Mouse (Mus musculus) stomach, embryonic 14.5 days (tissue): ENCODE data around the gene Nme9. TPM values are rescaled to one million over a fixed set of nuclear protein-coding genes. Genes with fewer than 3 reads are reported as not detected.

Source experiments
- ATAC-seq: fragments of 200-750 bp; cut with Nextera tagmentation; 2 replicates; pipeline ENCODE4 v1.8.0; 2017; ENCODE audit warnings: low read depth, moderate TSS enrichment; ENCODE audit not compliant: insufficient number of reproducible peaks, insufficient read depth, low FRiP score
- H3K27ac ChIP-seq: fragments of 300-500 bp; sonication (generic); 2 replicates; pipeline ENCODE4 v1.5.1; 2014; ENCODE audit warnings: mild to moderate bottlenecking, low read length, moderate library complexity, mixed read lengths
- H3K27me3 ChIP-seq: fragments of 300-500 bp; sonication (generic); 2 replicates; pipeline ENCODE4 v1.6.1; 2014; ENCODE audit warnings: low read length, control low read depth, mixed read lengths; ENCODE audit not compliant: control insufficient read depth, insufficient read depth
- H3K36me3 ChIP-seq: fragments of 300-500 bp; sonication (generic); 2 replicates; pipeline ENCODE4 v1.6.1; 2014; ENCODE audit warnings: mild to moderate bottlenecking, control low read depth, low read length, moderate library complexity, mixed read lengths; ENCODE audit not compliant: control insufficient read depth, insufficient read depth
- H3K4me1 ChIP-seq: fragments of 300-500 bp; sonication (generic); 2 replicates; pipeline ENCODE4 v1.6.1; 2014; ENCODE audit warnings: low read length, control low read depth, mixed read lengths; ENCODE audit not compliant: control insufficient read depth, insufficient read depth
- H3K4me2 ChIP-seq: fragments of 300-500 bp; sonication (generic); replicated peaks from 2 replicates; pipeline ENCODE4 v1.6.1; 2014; ENCODE audit warnings: low read depth, low read length, control low read depth
- H3K4me3 ChIP-seq: fragments of 300-500 bp; sonication (generic); 2 replicates; pipeline ENCODE4 v1.5.1; 2014; ENCODE audit warnings: low read depth, low read length, control low read depth
- H3K9ac ChIP-seq: fragments of 300-500 bp; sonication (generic); replicated peaks from 2 replicates; pipeline ENCODE4 v1.6.1; 2014; ENCODE audit warnings: low read depth, mild to moderate bottlenecking, control low read depth, low read length, moderate library complexity, mixed read lengths
- H3K9me3 ChIP-seq: fragments of 300-500 bp; sonication (generic); 2 replicates; pipeline ENCODE4 v1.6.1; 2016; ENCODE audit warnings: low read depth, low read length, control low read depth; ENCODE audit not compliant: control insufficient read depth
- WGBS: fragments of 180-500 bp; shearing (Covaris S2); extraction: QIAGEN DNeasy Blood & Tissue Kit; methylation state at CpG from one replicate; pipeline ENCODE4 v1.1.7; 2014; 5-methylcytosine and 5-hydroxymethylcytosine counted together
- polyA plus RNA-seq: library from polyadenylated mRNA; unstranded; fragments of >200 nt; fragmentation: Nextera tagmentation; extraction: Ambion mirVana; gene quantifications from 2 replicates; pipeline ENCODE4 v1.2.1, GENCODE M21; 2014

Gene Nme9
- polyA plus RNA-seq, 1 experiment from 2014 or later, result not detected

DNA sequence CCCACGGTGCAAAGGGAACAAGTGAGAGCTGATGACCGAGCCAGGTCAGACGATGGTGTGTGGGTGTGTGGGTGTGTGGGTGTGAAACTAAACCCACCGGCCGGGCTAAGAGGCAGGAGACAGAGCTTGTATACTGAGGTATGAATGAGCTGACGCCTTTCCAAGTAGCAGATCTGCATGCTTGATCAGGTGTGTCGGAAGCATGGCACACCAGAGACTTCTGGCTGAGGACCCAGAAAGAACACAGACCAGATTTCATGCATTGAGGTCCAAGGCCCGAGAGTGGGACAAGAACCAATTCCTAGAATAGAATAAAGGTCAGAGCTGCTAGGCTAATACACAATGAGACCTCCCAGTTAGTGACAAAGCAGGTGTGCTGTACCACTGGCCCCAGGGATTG lies 12.2 kb upstream of the Nme9 start:
- 0 out of 2 replicates have a peak, but pooled peaks cover 2% of the 10 kb centered on the region for H3K4me1 ChIP-seq
- H3K36me3 ChIP-seq, result no peaks in the 10 kb centered on the region
- no peaks in the 10 kb centered on the region; the same call in 1 of the 2 replicates for H3K27me3 ChIP-seq
- no peak overlapping the region for H3K4me3 ChIP-seq
- no peaks in the 10 kb centered on the region for H3K9me3 ChIP-seq
- no peak overlapping the region for H3K9ac ChIP-seq
- H3K27ac ChIP-seq, result no peak overlapping the region
- 70% methylated on average over 8 of the region's 8 CpGs for WGBS
- H3K4me2 ChIP-seq, result no peak overlapping the region
- ATAC-seq, result no peak

DNA sequence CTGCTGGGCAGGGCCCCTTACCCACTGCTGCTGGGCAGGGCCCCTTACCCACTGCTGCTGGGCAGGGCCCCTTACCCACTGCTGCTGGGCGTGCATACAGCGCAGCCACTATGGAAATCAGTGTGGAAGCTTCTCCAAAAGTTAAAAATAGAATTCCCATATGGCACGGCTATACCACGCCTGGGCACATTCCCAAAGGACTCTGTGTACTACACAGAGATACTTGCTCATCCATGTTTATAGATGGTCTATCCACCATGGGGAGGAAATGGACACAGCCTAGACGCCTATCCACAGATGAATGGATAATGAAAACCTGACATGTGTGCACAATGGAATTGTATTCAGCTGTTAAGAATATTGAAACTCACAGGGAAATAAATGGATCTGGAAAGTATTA lies 10.3 kb upstream of the Nme9 start:
- H3K9me3 ChIP-seq, result no peaks in the 10 kb centered on the region
- no peak overlapping the region for H3K27ac ChIP-seq
- no peaks in the 10 kb centered on the region; the same call in 1 of the 2 replicates for H3K27me3 ChIP-seq
- no peaks in the 10 kb centered on the region for H3K36me3 ChIP-seq
- H3K4me1 ChIP-seq, result no peaks in the 10 kb centered on the region
- no peak overlapping the region for H3K9ac ChIP-seq
- 72% methylated on average over 5 of the region's 5 CpGs for WGBS
- H3K4me2 ChIP-seq, result no peak overlapping the region
- no peak for ATAC-seq
- no peak overlapping the region for H3K4me3 ChIP-seq

DNA sequence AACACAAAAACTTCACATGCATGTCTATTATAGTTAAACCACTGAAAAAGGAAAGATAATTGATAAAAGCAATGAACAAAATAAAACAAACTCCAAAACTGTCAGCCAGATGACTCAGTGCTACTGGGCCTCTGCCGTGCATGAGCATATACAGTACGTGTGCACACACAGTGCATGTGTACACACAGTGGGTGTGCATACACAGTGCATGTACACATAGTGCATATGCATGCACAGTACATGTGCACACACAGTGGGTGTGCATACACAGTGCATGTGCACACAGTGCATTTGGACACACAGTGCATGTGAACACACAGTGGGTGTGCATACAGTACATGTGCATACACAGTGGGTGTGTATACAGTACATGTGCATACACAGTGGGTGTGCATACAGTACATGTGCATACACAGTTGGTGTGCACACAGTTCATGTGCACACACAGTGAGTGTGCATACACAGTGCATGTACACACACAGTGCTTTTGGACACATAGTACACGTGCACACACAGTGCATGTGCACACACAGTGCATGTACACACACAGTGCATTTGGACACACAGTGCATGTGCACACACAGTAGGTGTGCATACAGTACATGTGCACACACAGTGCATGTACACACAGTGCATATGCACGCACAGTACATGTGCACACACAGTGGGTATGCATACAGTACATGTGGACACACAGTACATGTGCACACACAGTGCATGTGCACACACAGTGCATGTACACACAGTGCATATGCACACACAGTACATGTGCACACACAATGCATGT lies 9.4 kb upstream of the Nme9 start:
- no peak overlapping the region for H3K27ac ChIP-seq
- WGBS, result 88% methylated on average over 4 of the region's 4 CpGs

DNA sequence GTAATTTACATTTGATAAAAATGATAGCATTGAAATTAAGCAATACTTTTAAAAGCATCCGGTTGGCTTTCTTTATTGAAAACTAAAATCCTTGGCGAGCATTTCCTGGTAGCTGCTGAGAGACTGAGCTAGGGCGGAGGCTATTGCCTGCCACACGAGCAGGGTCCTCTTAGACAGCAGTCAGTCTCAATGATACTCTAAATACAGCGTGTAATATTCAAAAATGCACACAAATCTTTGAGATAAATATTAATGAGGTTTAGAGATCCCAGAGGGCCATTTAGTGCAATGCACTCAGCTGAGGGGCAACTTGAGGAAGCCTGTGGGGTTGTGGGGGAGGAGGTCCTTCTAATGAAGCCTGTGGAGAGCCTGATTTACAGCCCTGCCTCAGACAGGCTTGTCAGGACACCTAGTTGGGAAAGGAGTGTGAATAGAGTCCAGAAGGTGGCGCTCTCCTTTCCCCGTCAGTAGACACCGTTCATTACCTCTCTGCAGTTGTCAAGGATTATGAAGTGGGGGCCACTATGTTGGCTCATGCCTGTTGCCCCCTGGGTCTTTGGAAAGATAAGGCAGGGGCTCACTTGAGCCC lies 6.6 kb upstream of the Nme9 start:
- ATAC-seq, result no peak

More for the DNA sequence above, 9.4 kb upstream of the Nme9 start:
- Histone ChIP-seq H3K4me3 (no peak overlapping the region), H3K27me3 (no peaks in the 10 kb centered on the region; the same call in 1 of the 2 replicates), H3K9me3 (no peaks in the 10 kb centered on the region), H3K4me1 (no peaks in the 10 kb centered on the region), H3K4me2 (no peak overlapping the region), H3K36me3 (no peaks in the 10 kb centered on the region), H3K9ac (no peak overlapping the region)
- ATAC-seq, result no peak; the same call in 1 of the 2 replicates

DNA sequence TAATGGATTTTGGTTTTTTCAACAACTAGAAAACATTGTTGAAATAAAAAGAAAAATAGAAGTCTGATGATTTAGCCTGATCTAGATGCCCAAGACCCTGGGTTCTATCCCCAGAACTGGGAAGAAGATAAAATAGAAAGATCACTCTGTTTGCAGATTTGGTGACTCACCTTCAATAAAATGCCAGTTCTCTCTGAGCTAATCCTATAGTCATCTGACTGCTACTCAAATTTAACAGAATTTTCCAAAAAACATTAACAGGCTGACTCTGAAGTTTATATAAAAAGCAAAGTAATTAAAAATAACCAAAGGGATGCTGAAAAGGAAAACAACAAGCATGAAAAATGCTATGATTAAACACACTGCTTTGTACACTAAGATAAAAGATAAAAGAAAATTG lies 5.0 kb upstream of the Nme9 start:
- Histone ChIP-seq H3K36me3 (no peaks in the 10 kb centered on the region), H3K27me3 (no peaks in the 10 kb centered on the region), H3K4me3 (no peak overlapping the region), H3K4me2 (no peak overlapping the region), H3K4me1 (no peaks in the 10 kb centered on the region), H3K9ac (no peak overlapping the region), H3K9me3 (no peaks in the 10 kb centered on the region), H3K27ac (no peak overlapping the region)
- ATAC-seq, result no peak

More for the DNA sequence above, 6.6 kb upstream of the Nme9 start:
- no peaks in the 10 kb centered on the region for H3K9me3 ChIP-seq
- H3K4me2 ChIP-seq, result no peak overlapping the region
- 30% methylated on average over 8 of the region's 8 CpGs for WGBS
- H3K27ac ChIP-seq, result no peak overlapping the region
- H3K9ac ChIP-seq, result no peak overlapping the region
- H3K27me3 ChIP-seq, result no peaks in the 10 kb centered on the region
- H3K36me3 ChIP-seq, result no peaks in the 10 kb centered on the region
- H3K4me3 ChIP-seq, result no peak overlapping the region
- no peaks in the 10 kb centered on the region for H3K4me1 ChIP-seq

DNA sequence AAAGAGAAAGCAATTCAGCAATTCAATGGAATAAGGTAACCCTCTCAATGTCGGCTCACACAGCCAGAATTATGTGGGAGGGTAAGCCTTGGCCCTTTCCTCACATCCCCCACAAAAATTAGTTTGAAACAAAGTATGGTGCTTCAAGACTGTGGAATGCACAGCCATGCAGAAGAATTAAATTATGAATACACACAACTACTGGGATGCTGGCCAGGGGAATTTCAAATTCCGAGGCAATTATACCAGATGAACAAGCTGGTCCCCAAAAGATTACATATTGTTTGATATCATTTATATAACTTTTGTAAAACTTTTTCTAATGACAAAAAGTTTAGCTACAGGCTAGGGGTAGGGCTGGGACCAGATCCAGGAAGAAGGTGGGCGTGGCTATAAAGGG lies 4.0 kb upstream of the Nme9 start:
- Histone ChIP-seq H3K27ac (no peak overlapping the region), H3K4me1 (no peaks in the 10 kb centered on the region), H3K4me2 (no peak overlapping the region), H3K4me3 (no peak overlapping the region), H3K27me3 (0 out of 2 replicates have a peak, but pooled peaks cover 4% of the 10 kb centered on the region), H3K9ac (no peak overlapping the region), H3K36me3 (no peaks in the 10 kb centered on the region), H3K9me3 (no peaks in the 10 kb centered on the region)
- 54% methylated on average over 3 of the region's 3 CpGs for WGBS
- ATAC-seq, result no peak

DNA sequence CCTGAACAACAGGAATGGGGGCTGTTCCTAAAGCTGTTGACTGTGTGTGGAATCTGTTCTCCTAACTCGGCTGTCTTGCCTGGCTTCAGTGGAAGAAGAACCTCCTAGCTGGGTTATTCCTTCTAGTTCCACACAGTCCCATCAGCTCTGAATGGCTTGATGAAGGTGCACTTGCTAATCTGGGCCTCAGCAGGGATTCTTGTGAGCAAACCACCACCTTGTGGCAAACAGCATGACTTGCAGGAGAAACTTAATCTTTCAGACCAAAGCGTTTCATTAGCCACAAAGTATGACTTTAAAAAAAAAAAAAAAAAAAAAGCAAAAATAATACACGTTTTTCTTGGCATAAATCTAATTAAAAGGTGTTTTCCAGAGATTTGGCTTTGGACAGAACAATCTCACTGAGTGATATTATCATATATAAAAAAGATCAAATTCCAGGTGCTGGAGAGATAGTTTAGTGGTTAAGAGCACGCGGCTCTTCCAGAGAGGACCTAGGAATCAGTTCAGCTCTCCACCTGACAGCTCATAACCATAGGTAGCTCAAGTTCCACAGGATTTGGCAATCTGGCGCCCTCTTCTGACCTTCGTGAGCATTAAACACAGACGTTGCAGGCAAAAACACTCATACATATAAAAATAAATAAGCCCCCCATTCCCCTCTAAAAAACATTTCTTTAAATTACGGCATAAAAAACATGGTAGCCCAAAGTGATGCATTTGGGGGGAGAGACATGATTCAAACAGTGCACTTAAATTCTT lies 1.2 kb upstream of the Nme9 start:
- Histone ChIP-seq H3K36me3 (no peaks in the 10 kb centered on the region), H3K4me3 (no peak overlapping the region), H3K9me3 (no peaks in the 10 kb centered on the region), H3K27ac (no peak overlapping the region), H3K4me2 (no peak overlapping the region), H3K27me3 (0 out of 2 replicates have a peak, but pooled peaks cover 4% of the 10 kb centered on the region), H3K4me1 (no peaks in the 10 kb centered on the region), H3K9ac (no peak overlapping the region)
- no peak for ATAC-seq
- 42% methylated on average over 9 of the region's 9 CpGs for WGBS

DNA sequence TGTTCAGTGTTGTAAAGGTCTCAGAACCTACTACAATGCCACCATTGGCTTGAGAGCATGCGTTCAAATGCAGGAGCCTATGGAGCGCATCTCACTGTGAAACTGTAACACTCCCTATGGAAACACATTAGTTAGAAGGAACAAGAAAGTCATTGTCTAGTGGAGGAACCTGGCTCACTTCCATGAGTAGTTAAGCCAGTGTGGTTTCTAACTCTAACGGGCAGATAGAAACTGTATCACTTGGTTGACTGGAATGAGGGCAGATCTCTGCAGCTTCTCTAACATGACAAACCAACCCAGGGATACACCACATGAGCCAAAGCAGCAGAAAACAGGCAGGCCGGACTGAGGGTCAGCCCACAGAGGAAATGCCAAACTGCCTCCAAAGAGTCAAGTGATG lies 2.9 kb downstream of the Nme9 start:
- Histone ChIP-seq H3K27ac (no peak overlapping the region), H3K36me3 (no peaks in the 10 kb centered on the region), H3K27me3 (0 out of 2 replicates have a peak, but pooled peaks cover 4% of the 10 kb centered on the region), H3K4me2 (no peak overlapping the region), H3K4me3 (no peak overlapping the region), H3K9me3 (no peaks in the 10 kb centered on the region), H3K9ac (no peak overlapping the region), H3K4me1 (no peaks in the 10 kb centered on the region)
- ATAC-seq, result no peak
- 84% methylated on average over 4 of the region's 4 CpGs for WGBS
